Mouse (Mus musculus): ENCODE data around the gene Ezh1. TPM values are rescaled to one million over a fixed set of nuclear protein-coding genes. Genes with fewer than 3 reads are reported as not detected.
"Not testable (repeated sequence)": the region's sequence is repeated elsewhere in the genome, so short reads cannot be mapped to it uniquely, and the experiment has no call there.

Gene Ezh1
- total RNA-seq, 2 experiments from 2014 or later = 27.9 to 37.9 TPM

GRCm38 (mm10) chr11:101168301-101168980 lies 57.8 kb downstream of the Ezh1 start:
- DNase-seq = peak; percentile 72

GRCm38 (mm10) chr11:101167963-101168300 lies 58.3 kb downstream of the Ezh1 start:
- no peak for DNase-seq

- no peak for DNase-seq
Measured at GRCm38 (mm10) chr11:101167211-101167962, 58.9 kb downstream of the Ezh1 start.

- DNase-seq = no peak
Measured at GRCm38 (mm10) chr11:101166357-101166756, 59.9 kb downstream of the Ezh1 start.

GRCm38 (mm10) chr11:101164677-101165580 lies 61.3 kb downstream of the Ezh1 start:
- no peak for DNase-seq

- DNase-seq = no peak
Measured at GRCm38 (mm10) chr11:101164351-101164665, 62.0 kb downstream of the Ezh1 start.

- no peak for DNase-seq
Measured at GRCm38 (mm10) chr11:101163476-101164350, 62.5 kb downstream of the Ezh1 start.

GRCm38 (mm10) chr11:101162772-101163171 lies 63.5 kb downstream of the Ezh1 start:
- peak; percentile 78 for DNase-seq

GRCm38 (mm10) chr11:101162301-101162700 lies 64.0 kb downstream of the Ezh1 start:
- peak; percentile 52 for DNase-seq

GRCm38 (mm10) chr11:101161551-101161950 lies 64.7 kb downstream of the Ezh1 start:
- no peak for DNase-seq

GRCm38 (mm10) chr11:101160981-101161505 lies 65.2 kb downstream of the Ezh1 start:
- DNase-seq = not testable (repeated sequence)

- DNase-seq = not testable (repeated sequence)
Measured at GRCm38 (mm10) chr11:101160151-101160550, 66.1 kb downstream of the Ezh1 start.

GRCm38 (mm10) chr11:101155728-101156371 lies 70.4 kb downstream of the Ezh1 start, which contains the start of gene Tubg2:
Gene Tubg2, plus strand, starts transcription at chr11:101155907.
- DNase-seq = peak; percentile 73

- no peak for DNase-seq
Measured at GRCm38 (mm10) chr11:101155151-101155550, 71.1 kb downstream of the Ezh1 start.

- DNase-seq = no peak
Measured at GRCm38 (mm10) chr11:101154648-101155047, 71.6 kb downstream of the Ezh1 start.

- no peak for DNase-seq
Measured at GRCm38 (mm10) chr11:101152825-101153224, 73.4 kb downstream of the Ezh1 start.

- DNase-seq = no peak
Measured at GRCm38 (mm10) chr11:101151063-101151462, 75.2 kb downstream of the Ezh1 start.

GRCm38 (mm10) chr11:101149178-101150105 lies 76.8 kb downstream of the Ezh1 start:
- peak; percentile 67 for DNase-seq

- DNase-seq = no peak
Measured at GRCm38 (mm10) chr11:101148751-101149150, 77.5 kb downstream of the Ezh1 start.

- DNase-seq = no peak
Measured at GRCm38 (mm10) chr11:101146377-101146776, 79.9 kb downstream of the Ezh1 start.

Data from adrenal gland, postnatal 10 days (tissue).